Mouse (Mus musculus): ENCODE results near the gene Ugt2b1.
"Not testable (repeated sequence)": the region's sequence is repeated elsewhere in the genome, so short reads cannot be mapped to it uniquely, and the experiment has no call there.

Gene Ugt2b1

GRCm38 (mm10) chr5:86926426-86926825 is at the start of gene Ugt2b1:
TSS of gene Ugt2b1 (minus strand) at chr5:86926530.
- DNase-seq = no peak

DNA sequence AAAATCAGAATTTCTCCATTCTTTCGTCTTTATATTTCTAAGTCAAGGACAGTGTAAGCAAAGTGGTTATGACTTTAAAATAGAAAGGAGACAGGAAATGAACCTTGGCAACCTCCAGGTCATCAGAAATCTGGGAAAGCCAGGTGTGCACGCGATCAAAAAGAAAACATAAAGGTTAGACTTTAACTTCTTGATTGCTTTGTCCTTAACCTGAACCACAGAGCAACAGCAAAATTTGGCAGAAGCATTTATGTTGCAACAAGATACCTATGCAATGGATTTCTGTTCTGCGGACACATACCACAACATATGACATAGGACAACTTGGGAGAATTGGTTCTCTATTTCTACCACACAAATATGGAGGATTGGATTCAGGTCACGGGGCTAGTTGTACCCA is 40.9 kb upstream of the Ugt2b1 start:
- not testable (repeated sequence) for DNase-seq

GRCm38 (mm10) chr5:86962849-86963248 is 36.5 kb upstream of the Ugt2b1 start:
- DNase-seq = not testable (repeated sequence)

DNA sequence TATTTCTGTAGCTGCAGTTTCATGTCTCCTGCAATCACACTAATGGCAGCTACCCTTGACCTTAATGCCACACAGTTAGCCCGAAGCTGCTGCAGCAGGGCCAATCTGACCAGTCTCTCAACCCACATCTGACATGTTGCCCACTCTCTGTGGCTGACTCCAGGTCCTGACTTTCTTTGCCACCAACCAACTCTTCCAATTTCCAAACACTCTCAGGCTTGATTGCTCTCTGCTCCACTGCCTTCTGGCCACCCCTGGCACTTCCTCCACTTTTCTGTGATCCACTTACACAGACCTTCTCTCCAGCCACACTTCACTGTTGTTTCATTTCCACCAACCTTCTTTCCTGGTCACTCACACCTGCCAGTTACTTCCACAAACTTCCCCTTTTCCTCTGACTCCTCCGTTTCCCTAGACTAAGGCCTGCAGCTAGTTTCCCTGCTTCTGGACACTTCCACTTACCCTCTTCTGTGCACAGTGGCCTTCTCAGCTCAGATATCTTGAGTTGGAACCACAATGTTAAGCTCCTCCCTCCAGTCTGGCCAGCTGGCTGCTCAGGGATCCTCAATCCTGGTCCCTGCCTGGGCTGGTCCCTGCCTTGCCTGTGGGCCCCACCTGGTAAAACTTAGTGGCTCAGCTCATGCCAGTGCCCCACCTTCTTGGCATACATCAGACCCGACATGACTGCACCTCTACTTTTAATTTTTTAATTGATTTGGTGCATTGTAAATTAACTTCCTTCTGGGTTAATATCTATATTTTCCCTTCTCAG is 35.4 kb upstream of the Ugt2b1 start:
- no peak for DNase-seq

DNA sequence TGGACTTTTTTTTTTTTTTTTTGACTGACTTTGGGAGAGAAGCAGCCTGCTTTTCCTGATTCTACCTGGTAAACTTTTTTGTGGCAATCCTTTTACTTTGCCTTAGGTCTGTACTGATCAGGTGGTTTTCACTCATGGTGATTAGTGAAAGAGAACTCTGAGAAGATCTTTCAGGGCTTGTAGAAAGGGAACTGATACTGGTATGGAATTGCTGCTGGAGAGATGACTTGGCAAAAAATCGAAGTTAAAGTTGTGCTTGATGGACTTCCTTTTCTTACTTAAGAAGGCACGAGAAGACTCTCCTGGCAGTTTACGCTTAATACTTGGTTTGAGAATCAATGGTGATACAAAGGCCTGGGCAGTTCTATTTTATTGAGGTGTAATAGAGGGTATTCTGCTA is 34.2 kb upstream of the Ugt2b1 start:
- no peak for DNase-seq

DNA sequence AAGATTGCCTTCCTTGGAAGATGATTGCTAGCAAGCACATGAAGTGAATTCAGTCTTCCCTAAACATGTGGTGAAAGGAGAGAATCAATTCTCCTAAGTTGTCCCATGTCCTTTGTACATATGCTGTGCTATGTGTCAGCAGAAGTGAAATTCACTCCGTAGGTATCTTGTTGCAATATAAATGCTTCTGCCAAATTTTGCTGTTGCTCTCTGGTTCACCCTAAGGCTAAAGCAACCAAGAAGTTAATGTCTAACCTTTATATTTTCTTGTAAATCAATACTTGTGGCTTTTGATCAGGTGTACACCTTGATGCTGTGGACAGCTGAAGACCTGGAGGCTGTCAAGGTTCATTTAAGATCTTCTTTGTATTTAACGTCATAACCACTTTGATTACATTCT is 15.8 kb upstream of the Ugt2b1 start:
- DNase-seq = no peak

DNA sequence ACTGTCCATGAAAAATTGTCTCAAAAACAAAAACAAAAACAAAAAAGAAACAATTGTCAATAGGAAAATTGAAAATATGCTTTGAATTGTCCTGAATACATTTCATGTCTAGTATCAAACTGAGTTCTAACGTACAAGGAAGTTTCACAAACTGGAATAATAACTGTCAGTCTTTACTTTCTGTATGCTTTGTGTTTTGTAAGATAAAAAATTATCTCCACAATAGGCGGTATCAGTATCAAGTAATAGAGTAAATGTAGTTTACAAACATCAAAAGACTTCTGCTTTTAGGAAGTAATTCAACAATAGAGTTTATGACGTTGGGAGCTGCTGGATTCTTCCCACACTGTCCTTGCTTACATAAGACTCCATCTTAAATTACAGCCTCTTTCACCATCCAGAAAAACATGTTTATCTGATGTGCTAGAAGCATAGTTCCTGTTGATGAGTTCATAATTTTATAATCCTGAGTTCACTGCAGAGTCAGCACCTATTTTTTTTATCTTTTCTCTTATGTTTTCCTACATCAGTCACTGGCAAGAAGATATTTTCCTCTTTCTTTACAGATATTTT is 5.6 kb downstream of the Ugt2b1 start:
- DNase-seq = no peak

DNA sequence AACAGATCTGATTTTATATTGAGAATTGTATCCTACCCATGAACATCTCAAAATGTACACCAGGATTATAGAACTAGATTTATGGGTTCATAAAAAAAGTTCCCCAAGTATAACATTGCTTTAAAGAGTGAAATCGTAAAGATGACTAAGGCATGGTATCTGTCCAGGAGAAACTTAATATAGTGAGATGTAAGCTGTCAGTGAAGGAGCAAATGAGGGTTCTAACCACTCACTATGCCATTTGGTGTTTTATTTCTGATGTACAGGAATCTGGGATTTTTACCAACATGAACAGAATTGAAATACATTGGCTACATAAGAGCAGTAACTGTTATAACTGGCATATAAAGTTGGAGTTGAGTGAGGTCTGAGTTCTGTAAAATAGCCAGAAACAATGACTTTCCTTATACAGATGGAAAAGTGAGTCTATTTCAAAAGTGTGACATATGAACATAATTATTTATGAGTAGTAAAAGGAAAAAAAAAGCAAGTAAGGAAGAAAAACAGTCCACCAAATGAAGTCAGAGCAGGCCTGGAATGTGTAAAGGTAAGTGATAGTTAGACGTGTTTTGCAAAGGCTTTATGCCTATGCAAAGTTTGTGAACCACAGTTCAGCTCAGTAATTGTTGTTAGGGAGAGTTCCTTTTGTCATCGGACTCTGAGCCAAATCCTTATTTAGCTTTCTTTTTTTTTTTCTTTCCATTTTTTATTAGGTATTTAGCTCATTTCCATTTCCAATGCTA is 14.8 kb downstream of the Ugt2b1 start:
- no peak for DNase-seq

DNA sequence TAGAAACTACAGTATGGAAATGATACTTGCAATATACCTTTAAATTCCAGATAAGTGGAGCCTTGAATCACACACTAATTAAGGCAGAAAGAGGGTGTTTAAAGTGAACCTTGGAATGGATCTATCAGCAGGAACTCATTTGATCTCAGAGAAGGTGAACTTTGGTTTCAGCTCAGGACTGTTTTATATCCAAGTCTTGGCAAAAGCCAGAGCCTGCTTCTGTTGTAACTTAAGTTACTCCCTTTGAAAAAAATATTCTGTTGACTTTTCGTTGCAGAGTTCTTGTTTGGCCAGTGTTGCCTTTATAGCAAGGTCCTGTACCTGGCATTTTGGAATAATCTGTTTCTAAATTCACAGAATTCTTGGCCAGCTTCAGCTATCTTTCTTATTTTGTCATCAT is 15.6 kb downstream of the Ugt2b1 start:
- no peak for DNase-seq

- no peak for DNase-seq
These were observed 19.6 kb downstream of the Ugt2b1 start, which contains the start of gene Ugt2b34 for GRCm38 (mm10) chr5:86906758-86907157. TSS of gene Ugt2b34 (minus strand) at chr5:86906937.

DNA sequence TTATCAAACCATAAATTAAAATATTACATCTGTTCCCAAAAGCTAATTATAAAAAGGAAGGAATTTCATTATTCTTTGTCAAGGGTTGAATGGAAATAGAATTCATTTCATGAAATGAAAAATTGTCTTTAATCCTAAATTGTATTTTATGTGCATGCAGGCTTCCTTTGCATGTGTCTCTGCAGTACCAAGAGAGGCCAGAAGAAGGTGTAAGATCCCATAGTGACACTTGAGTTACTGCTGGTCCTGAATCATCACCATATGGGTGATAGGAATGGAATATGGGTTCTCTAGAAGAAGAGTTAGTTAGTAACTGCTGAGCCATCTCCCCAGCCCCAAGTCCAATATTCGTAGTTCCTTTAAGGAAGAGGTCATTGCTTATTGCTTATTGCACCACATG is 36.4 kb downstream of the Ugt2b1 start:
- no peak for DNase-seq

DNA sequence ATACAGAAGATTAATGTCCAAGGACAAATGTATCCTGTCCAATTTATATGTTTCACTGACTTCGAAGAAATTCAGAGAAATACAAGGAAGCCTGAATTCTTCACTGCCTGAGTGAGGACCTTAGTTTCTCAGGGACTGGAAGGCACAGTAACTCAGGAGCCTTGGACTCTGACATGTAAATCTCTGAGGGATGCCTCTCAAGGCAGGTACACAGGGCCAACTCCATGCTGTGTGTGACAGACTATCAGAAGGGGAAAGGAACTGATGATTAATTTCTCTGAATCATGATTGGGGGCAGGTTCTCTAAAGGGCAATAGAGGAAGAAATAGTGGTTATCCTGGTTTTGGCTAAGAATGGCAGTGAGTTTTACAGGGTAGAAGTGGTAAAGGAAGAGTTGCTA is 37.9 kb downstream of the Ugt2b1 start:
- no peak for DNase-seq

DNA sequence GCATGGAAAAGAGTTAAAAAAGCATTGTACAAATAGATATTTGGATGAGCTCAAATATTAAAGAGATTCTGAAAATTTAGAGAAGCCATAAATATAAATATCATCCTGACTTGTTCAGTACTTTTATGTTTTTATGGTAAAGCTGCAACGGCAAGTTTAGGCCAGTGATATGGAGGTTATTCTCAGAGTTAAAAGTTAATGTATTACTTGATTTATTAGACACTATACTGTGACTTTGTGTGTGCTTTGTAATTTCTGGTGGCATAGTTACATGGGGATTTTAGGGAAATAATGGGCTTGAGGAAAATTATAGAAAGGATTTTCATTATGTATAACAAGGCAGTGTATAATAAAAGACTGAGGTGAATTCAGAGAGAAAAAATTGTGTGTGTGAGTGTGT is 39.2 kb downstream of the Ugt2b1 start:
- DNase-seq = no peak

- no peak for DNase-seq
These were observed 39.7 kb downstream of the Ugt2b1 start for GRCm38 (mm10) chr5:86886620-86887019.

DNA sequence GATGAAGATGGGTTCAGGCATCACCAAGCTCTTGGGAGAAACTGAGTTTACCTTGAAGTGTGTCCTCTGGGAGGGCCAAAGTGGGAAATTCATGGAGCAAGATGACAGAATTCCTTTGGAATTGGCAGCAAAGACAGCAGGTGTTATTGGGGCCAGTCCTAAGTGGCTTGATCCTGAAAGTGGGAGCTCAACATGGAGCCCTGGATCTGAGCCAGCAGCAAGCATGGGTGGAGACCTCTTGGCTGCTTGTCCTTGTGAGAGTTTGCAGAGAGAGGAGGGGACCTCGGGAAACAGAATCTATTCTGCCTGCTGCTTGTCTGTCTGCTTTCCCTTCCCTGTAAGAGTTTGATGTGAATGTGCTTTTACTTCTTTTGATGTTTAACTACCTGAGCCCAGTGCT is 54.5 kb downstream of the Ugt2b1 start:
- no peak for DNase-seq
